Mouse (Mus musculus): ENCODE data around the gene Ascc3. TPM values are rescaled to one million over a fixed set of nuclear protein-coding genes. Genes with fewer than 3 reads are reported as not detected.

The Ascc3 gene
- 21.7 and 23.4 TPM in 2 replicates for polyA plus RNA-seq (2012; rRNA removed)

DNA sequence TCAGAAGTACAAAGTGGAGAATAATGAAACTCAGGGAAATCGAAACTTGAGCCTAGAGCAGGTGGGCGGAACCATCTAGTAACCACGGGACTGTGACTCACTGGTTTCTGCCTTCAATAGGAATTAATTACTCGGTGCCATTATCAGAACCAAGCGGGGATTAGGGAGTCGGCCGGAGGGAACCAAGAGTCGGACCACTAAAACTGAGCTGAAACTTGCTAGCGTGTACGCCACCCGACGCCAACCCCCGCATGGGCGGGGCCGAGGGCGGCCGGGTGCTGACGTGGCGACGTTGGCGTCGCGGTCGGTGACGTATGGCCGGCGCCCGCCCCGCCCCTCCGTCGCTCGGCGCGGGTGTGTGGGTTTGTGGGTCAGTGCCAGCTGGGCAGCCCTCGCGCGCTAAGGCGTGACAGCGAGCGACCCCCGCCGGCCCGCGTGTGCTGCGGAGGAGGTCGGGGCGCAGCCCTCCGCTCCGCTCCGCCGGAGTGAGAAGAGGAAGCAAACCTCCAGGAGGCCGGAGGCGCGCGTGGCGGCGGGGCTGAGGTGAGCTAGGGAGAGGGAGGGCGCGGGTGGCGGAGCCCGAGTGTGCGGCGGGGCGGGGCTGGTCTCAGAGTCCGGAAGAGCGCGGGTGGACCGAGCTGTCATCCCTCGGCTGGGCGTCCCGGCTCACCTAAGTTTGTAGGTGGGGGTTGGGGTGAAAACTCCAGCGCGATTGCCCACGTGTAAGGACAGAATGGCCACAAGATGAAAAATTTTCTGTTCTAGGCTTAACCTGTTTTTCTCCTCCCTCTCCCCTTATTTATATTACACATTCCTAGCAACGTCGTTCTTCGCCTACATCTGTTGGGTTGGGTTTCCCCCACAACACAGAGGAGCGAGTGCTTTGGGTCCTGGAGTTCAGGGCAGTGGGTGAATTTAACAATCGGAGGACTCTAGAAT is at the start of gene Ascc3:
Gene Ascc3, plus strand, starts transcription at position 315 of the 939 bp plus-strand sequence.
- Histone ChIP-seq H3K27me3 (ENCODE audit: control insufficient read depth, insufficient read depth, low read length) (no peaks in the 10 kb centered on the region), H3K4me1 (ENCODE audit: control insufficient read depth, insufficient read depth, low read length) (no peaks in the 10 kb centered on the region), H3K27ac (ENCODE audit: control insufficient read depth, insufficient read depth, low read depth, low read length) (peak within 1 kb of the TSS; percentile 97), H3K4me3 (ENCODE audit: control insufficient read depth, low read depth, low read length) (peak within 1 kb of the TSS; percentile 98), H3K36me3 (ENCODE audit: control insufficient read depth, insufficient read depth, low read length) (no peaks in the 10 kb centered on the region)
- no peak for TF ChIP-seq CTCF (IDR thresholded peaks at IDR 0.05; ENCODE audit: control insufficient read depth, insufficient read depth, insufficient replicate concordance, low read depth, low read length)
- TF ChIP-seq POLR2A (IDR thresholded peaks at IDR 0.05; ENCODE audit: control insufficient read depth, low read depth, low read length), result peak; percentile 95

DNA sequence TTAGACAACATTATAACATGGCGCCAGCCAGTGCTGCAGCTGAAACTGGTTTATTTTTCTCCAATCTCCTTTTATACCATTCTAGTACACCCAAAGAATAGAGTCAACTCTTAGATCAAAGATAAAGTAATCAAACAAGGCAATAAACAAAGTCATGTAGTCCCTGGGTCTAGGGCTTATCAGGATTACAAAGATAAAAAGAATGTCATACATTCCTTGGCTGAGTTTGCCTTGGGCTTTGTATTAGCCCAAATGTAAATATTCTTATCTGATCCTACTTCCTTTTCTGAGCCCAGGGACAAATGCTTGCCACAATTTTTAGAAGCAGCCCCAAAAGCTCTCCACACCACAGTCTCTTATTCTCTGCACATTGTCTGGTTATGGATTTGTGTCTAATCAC is 7.7 kb upstream of the Ascc3 start:
- no peaks in the 10 kb centered on the region for H3K27me3 ChIP-seq (ENCODE audit: control insufficient read depth, insufficient read depth, low read length)
- no peaks in the 10 kb centered on the region for H3K36me3 ChIP-seq (ENCODE audit: control insufficient read depth, insufficient read depth, low read length)
- H3K27ac ChIP-seq (ENCODE audit: control insufficient read depth, insufficient read depth, low read depth, low read length), result no peak overlapping the region
- no peak overlapping the region for H3K4me3 ChIP-seq (ENCODE audit: control insufficient read depth, low read depth, low read length)
- TF ChIP-seq POLR2A (IDR thresholded peaks at IDR 0.05; ENCODE audit: control insufficient read depth, low read depth, low read length), result no peak
- TF ChIP-seq CTCF (IDR thresholded peaks at IDR 0.05; ENCODE audit: control insufficient read depth, insufficient read depth, insufficient replicate concordance, low read depth, low read length), result no peak
- no peaks in the 10 kb centered on the region for H3K4me1 ChIP-seq (ENCODE audit: control insufficient read depth, insufficient read depth, low read length)

DNA sequence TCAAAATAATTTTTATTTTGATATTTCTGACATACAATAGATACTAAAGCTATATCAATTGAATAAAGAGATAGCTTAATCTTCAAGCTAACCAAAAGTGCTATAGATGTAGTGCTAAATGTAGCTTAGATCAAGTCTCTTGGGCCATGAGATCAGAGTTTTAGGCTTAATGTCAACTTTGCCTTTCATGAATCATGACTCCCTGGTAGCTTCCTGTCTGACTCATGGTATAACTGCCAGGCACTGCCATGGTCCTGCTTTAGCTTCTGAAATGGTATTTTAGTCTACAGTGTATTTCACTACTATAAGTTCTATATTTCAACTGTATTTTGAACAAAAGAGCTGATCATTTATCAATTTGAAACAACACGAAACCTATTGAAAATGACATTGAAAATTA is 5.9 kb upstream of the Ascc3 start:
- H3K27ac ChIP-seq (ENCODE audit: control insufficient read depth, insufficient read depth, low read depth, low read length), result no peak overlapping the region
- no peaks in the 10 kb centered on the region for H3K27me3 ChIP-seq (ENCODE audit: control insufficient read depth, insufficient read depth, low read length)
- no peak overlapping the region for H3K4me3 ChIP-seq (ENCODE audit: control insufficient read depth, low read depth, low read length)
- H3K4me1 ChIP-seq (ENCODE audit: control insufficient read depth, insufficient read depth, low read length), result no peaks in the 10 kb centered on the region
- TF ChIP-seq CTCF (IDR thresholded peaks at IDR 0.05; ENCODE audit: control insufficient read depth, insufficient read depth, insufficient replicate concordance, low read depth, low read length) (no peak), POLR2A (IDR thresholded peaks at IDR 0.05; ENCODE audit: control insufficient read depth, low read depth, low read length) (no peak)
- no peaks in the 10 kb centered on the region for H3K36me3 ChIP-seq (ENCODE audit: control insufficient read depth, insufficient read depth, low read length)

DNA sequence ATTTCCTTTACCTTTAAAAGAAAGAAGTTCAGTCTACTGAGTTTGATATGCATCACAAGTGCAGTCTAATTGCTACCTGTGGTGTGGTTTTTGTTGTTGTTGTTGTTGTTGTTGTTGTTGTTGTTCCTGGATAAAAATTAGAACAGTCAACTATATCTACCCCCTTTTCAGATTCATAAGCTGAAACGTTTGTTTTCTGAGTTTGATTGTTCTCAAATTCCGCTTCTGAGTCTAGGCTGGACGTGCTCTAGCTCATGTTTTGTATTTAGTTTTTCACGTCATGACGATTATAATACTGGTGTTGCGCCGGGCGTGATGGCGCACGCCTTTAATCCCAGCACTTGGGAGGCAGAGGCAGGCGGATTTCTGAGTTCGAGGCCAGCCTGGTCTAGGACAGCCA is 902 bp downstream of the Ascc3 start:
- Histone ChIP-seq H3K36me3 (ENCODE audit: control insufficient read depth, insufficient read depth, low read length) (no peaks in the 10 kb centered on the region), H3K27ac (ENCODE audit: control insufficient read depth, insufficient read depth, low read depth, low read length) (no peak overlapping the region), H3K4me3 (ENCODE audit: control insufficient read depth, low read depth, low read length) (peak overlapping the region; percentile 75), H3K27me3 (ENCODE audit: control insufficient read depth, insufficient read depth, low read length) (no peaks in the 10 kb centered on the region), H3K4me1 (ENCODE audit: control insufficient read depth, insufficient read depth, low read length) (no peaks in the 10 kb centered on the region)
- TF ChIP-seq CTCF (IDR thresholded peaks at IDR 0.05; ENCODE audit: control insufficient read depth, insufficient read depth, insufficient replicate concordance, low read depth, low read length) (no peak), POLR2A (IDR thresholded peaks at IDR 0.05; ENCODE audit: control insufficient read depth, low read depth, low read length) (no peak)

DNA sequence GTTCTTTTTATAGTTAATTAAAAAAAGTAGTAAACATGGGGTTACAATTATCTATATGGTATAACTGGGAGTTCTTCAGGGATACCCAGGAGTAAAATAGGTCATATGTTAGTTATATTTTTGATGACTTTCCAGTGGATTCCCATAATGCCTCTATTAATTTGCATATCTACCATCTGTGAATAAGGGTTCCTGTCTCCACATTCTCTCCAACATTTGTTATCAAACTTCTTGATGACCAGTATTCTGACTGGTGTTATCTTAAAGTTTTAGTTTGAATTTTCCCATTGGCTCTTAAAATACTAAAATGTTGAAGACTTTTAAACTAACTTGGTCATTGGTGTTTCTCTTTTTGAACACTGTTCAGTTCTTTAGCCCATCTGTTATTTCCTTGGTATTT is 2.9 kb downstream of the Ascc3 start:
- Histone ChIP-seq H3K4me1 (ENCODE audit: control insufficient read depth, insufficient read depth, low read length) (no peaks in the 10 kb centered on the region), H3K4me3 (ENCODE audit: control insufficient read depth, low read depth, low read length) (no peak overlapping the region), H3K36me3 (ENCODE audit: control insufficient read depth, insufficient read depth, low read length) (no peaks in the 10 kb centered on the region), H3K27ac (ENCODE audit: control insufficient read depth, insufficient read depth, low read depth, low read length) (no peak overlapping the region), H3K27me3 (ENCODE audit: control insufficient read depth, insufficient read depth, low read length) (no peaks in the 10 kb centered on the region)
- no peak for TF ChIP-seq POLR2A (IDR thresholded peaks at IDR 0.05; ENCODE audit: control insufficient read depth, low read depth, low read length)
- no peak for TF ChIP-seq CTCF (IDR thresholded peaks at IDR 0.05; ENCODE audit: control insufficient read depth, insufficient read depth, insufficient replicate concordance, low read depth, low read length)

DNA sequence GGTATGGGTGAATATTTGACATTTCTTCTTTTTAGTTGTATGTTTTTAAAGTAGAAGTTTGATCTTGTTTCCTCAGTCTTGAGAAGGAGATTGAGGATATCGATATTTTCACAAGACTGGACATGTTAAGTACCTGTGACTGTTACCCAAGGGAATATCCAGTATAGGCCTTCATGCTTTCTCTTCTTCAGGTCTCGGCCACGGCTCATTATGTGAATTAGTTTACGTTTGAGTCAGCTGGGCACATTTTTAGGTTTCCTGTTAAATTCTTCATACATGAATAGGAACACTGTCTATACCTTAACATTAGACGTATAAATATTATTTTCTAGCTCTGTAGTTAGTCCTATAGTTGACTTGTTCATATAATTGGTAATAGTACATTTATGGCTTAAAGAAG is 12.4 kb downstream of the Ascc3 start:
- H3K27ac ChIP-seq (ENCODE audit: control insufficient read depth, insufficient read depth, low read depth, low read length), result no peak overlapping the region
- H3K4me3 ChIP-seq (ENCODE audit: control insufficient read depth, low read depth, low read length), result no peak overlapping the region
- no peaks in the 10 kb centered on the region for H3K4me1 ChIP-seq (ENCODE audit: control insufficient read depth, insufficient read depth, low read length)
- H3K36me3 ChIP-seq (ENCODE audit: control insufficient read depth, insufficient read depth, low read length), result no peaks in the 10 kb centered on the region
- H3K27me3 ChIP-seq (ENCODE audit: control insufficient read depth, insufficient read depth, low read length), result no peaks in the 10 kb centered on the region
- TF ChIP-seq CTCF (IDR thresholded peaks at IDR 0.05; ENCODE audit: control insufficient read depth, insufficient read depth, insufficient replicate concordance, low read depth, low read length), result no peak
- no peak for TF ChIP-seq POLR2A (IDR thresholded peaks at IDR 0.05; ENCODE audit: control insufficient read depth, low read depth, low read length)

DNA sequence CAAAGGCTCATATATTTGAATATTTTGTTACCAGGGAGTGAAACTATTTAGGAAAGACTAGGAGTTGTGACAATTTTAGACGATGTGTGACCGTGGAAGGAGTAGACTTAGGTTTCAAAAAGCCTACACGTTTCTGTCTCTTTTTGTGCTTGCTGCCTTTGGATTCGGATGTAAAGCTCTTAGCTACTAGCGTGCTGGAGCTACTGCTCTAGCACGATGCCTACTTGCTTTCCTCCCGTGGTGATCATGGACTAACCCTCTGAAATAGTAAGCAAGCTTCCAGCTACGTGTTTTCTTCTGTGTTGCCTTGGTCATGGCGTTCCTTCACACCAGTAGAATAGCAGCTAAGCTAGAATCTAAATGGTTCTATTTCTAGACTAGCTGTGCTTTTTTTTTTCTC is 21.4 kb downstream of the Ascc3 start:
- TF ChIP-seq CTCF (IDR thresholded peaks at IDR 0.05; ENCODE audit: control insufficient read depth, insufficient read depth, insufficient replicate concordance, low read depth, low read length) (no peak), POLR2A (IDR thresholded peaks at IDR 0.05; ENCODE audit: control insufficient read depth, low read depth, low read length) (no peak)
- Histone ChIP-seq H3K27ac (ENCODE audit: control insufficient read depth, insufficient read depth, low read depth, low read length) (no peak overlapping the region), H3K4me3 (ENCODE audit: control insufficient read depth, low read depth, low read length) (no peak overlapping the region), H3K27me3 (ENCODE audit: control insufficient read depth, insufficient read depth, low read length) (no peaks in the 10 kb centered on the region), H3K36me3 (ENCODE audit: control insufficient read depth, insufficient read depth, low read length) (no peaks in the 10 kb centered on the region), H3K4me1 (ENCODE audit: control insufficient read depth, insufficient read depth, low read length) (no peaks in the 10 kb centered on the region)
